Mouse (Mus musculus) skeletal muscle tissue, adult 2 months (tissue): ENCODE measurements around the gene Irf6.
A peak's percentile ranks its signal among the peaks of the same experiment; 100 is the strongest.

ENCODE experiments used
- DNase-seq: peaks from one replicate; pipeline ENCODE4 v3.0.0-alpha.2; 2012; ENCODE audit warnings: low read depth, low spot score

Irf6 gene

GRCm38 (mm10) chr1:193152872-193153271 lies at the start of gene Irf6:
Gene Irf6, plus strand, starts transcription at chr1:193153111.
- no peak for DNase-seq

- no peak for DNase-seq
Observed at GRCm38 (mm10) chr1:193112093-193112492, 40.8 kb upstream of the Irf6 start.

GRCm38 (mm10) chr1:193122793-193123192 lies 30.1 kb upstream of the Irf6 start:
- no peak for DNase-seq

GRCm38 (mm10) chr1:193123290-193123689 lies 29.6 kb upstream of the Irf6 start:
- no peak for DNase-seq

- no peak for DNase-seq
Observed at GRCm38 (mm10) chr1:193125835-193126234, 27.1 kb upstream of the Irf6 start.

- DNase-seq: no peak
Observed at GRCm38 (mm10) chr1:193128055-193128454, 24.9 kb upstream of the Irf6 start.

GRCm38 (mm10) chr1:193129321-193129720 lies 23.6 kb upstream of the Irf6 start:
- DNase-seq: no peak

GRCm38 (mm10) chr1:193129786-193130455 lies 23.0 kb upstream of the Irf6 start, which contains the start of gene Diexf:
Gene Diexf, minus strand, starts transcription at chr1:193130272.
- peak; percentile 98 for DNase-seq

- DNase-seq: no peak
Observed at GRCm38 (mm10) chr1:193130456-193130825, 22.5 kb upstream of the Irf6 start.

- no peak for DNase-seq
Observed at GRCm38 (mm10) chr1:193130839-193131238, 22.1 kb upstream of the Irf6 start.

GRCm38 (mm10) chr1:193131311-193131948 lies 21.5 kb upstream of the Irf6 start:
- DNase-seq: no peak

GRCm38 (mm10) chr1:193132385-193132784 lies 20.5 kb upstream of the Irf6 start:
- DNase-seq: no peak

- DNase-seq: no peak
Observed at GRCm38 (mm10) chr1:193133726-193134125, 19.2 kb upstream of the Irf6 start.

- DNase-seq: no peak
Observed at GRCm38 (mm10) chr1:193138087-193138486, 14.8 kb upstream of the Irf6 start.

- no peak for DNase-seq
Observed at GRCm38 (mm10) chr1:193138669-193139068, 14.2 kb upstream of the Irf6 start.

GRCm38 (mm10) chr1:193141118-193141517 lies 11.8 kb upstream of the Irf6 start:
- DNase-seq: no peak

GRCm38 (mm10) chr1:193142517-193143062 lies 10.3 kb upstream of the Irf6 start:
- no peak for DNase-seq

GRCm38 (mm10) chr1:193144516-193144915 lies 8.4 kb upstream of the Irf6 start:
- no peak for DNase-seq

GRCm38 (mm10) chr1:193145101-193145500 lies 7.8 kb upstream of the Irf6 start:
- no peak for DNase-seq

GRCm38 (mm10) chr1:193146416-193146815 lies 6.5 kb upstream of the Irf6 start:
- DNase-seq: no peak

- no peak for DNase-seq
Observed at GRCm38 (mm10) chr1:193149231-193149630, 3.7 kb upstream of the Irf6 start.

GRCm38 (mm10) chr1:193151134-193151533 lies 1.8 kb upstream of the Irf6 start:
- no peak for DNase-seq

- DNase-seq: no peak
Observed at GRCm38 (mm10) chr1:193153561-193153960, 650 bp downstream of the Irf6 start.
